Mouse (Mus musculus) central nervous system, embryonic 14 days (tissue): Measurements from ENCODE around the gene Zfp286. TPM values are rescaled to one million over a fixed set of nuclear protein-coding genes. Genes with fewer than 3 reads are reported as not detected.

Experiments used
- polyA plus RNA-seq: library from polyadenylated mRNA; depleted of rRNA; stranded (reverse); fragments of >200 nt; gene quantifications from 2 replicates; pipeline ENCODE4 v1.2.3, GENCODE M21; 2012; rRNA removed

Zfp286 gene
- 21.9 and 23.1 TPM in 2 replicates for polyA plus RNA-seq

DNA sequence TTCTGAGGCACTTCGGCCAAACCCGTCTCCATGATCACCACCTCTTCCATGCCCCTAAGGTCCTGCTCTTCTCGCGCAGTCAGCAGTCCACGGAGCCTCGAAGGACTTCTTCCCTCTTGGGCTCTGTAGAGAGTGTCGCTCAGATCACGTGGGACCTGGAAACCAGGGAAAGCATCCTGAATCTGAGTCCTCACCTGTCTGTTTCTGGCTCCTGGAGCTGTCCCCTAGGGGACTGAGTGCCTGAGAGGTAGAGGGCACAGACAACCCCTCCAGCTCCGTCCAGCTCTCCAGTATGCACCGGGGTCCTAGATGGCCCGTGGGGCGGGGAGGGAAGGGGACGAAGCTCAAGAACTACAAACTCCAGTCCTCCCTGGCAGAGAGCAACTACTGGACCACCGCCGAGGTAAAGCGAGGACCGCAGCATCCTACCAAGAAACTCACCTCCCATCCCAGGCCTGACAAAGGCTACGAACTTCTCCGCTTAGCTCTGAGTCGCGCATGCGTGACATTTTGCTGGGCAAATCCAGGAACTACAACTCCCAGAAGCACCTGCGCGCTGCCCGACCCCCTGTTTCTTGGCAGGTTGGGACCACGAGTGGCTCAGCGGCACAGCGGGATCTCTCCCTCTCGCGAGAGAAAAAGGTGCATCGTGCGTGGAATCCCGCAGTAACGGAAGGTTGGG is at the start of gene Zfp286:
TSS of gene Zfp286 (minus strand) at position 528 of the 682 bp plus-strand sequence.

GRCm38 (mm10) chr11:62820059-62820541 is 30.8 kb upstream of the Zfp286 start, which contains the start of gene Trim16:
Gene Trim16, plus strand, starts transcription at chr11:62820231.

GRCm38 (mm10) chr11:62752780-62753179 is 36.5 kb downstream of the Zfp286 start, which contains the start of gene Gm10428:
Gene Gm10428, plus strand, starts transcription at chr11:62753100.

DNA sequence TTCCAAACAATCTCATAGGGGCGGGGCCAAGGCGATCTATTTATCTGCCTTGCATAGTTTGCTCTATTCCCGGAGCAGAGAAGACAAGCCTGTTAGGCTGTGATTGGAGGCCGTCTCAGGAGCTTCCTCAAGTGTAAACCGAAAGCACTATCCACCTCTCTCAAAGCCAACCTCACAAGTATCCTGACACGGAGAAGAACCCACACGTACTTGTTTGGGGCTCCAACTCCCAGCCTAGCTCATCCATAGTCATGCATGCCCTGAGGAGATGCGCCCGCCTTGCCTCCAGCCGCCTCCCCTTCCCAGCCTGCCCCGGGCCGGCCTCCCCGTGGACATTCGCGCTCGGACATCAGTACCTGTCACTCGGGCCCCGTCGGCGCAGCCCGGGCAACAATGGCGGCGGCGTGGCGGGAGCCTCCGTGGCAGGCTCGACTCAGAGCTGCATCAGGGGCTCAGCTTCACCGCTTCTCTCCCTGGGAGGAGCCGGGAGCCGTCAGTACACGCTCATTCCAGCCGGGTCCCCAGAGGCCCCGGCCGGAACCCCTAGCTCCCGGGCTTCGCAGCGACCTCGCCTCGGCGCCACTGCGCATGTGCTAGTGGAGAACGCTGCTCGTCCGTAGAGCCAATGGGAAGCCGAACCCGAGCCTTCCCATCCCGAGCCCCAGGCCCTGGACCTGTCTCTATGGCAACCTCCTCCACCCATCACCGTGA is 57.8 kb downstream of the Zfp286 start, which contains the start of gene Zfp287:
TSS of gene Zfp287 (minus strand) at position 595 of the 711 bp plus-strand sequence.

Other genes starting within 250 kb of the Zfp286 start
- 3,973 and 4,569 TPM in 2 replicates for gene Ubb, start 238.3 kb downstream of the Zfp286 start, polyA plus RNA-seq
- gene Trpv2, start 215.0 kb downstream of the Zfp286 start, polyA plus RNA-seq: 16.4 and 18.8 TPM in 2 replicates
- gene Lrrc75a, start 140.9 kb downstream of the Zfp286 start, polyA plus RNA-seq: 15.6 and 16.8 TPM in 2 replicates
- gene Mmgt2, start 140.8 kb downstream of the Zfp286 start, polyA plus RNA-seq: 35.2 and 38.2 TPM in 2 replicates
- gene Zfp287, start 57.6 kb downstream of the Zfp286 start, polyA plus RNA-seq: 14.9 TPM in 2 replicates
- not detected in 2 replicates for gene Gm10428, start 36.4 kb downstream of the Zfp286 start, polyA plus RNA-seq
- 3.8 and 5.7 TPM in 2 replicates for gene Trim16, start 30.8 kb upstream of the Zfp286 start, polyA plus RNA-seq
- gene Fbxw10, start 57.6 kb upstream of the Zfp286 start, polyA plus RNA-seq: 0.33 and 0.43 TPM in 2 replicates
- 29.2 and 31.8 TPM in 2 replicates for gene Tvp23b, start 90.0 kb upstream of the Zfp286 start, polyA plus RNA-seq
- 0.31 and 0.50 TPM in 2 replicates for gene Cdrt4, start 161.7 kb upstream of the Zfp286 start, polyA plus RNA-seq